Mouse (Mus musculus): ENCODE measurements at regions not wholly inside any gene's neighbourhood (a gene's known extent, or its start where the extent isn't known, plus 50 kb on each side); places are given as distances from the start of the nearest gene placed in this dataset.

DNA sequence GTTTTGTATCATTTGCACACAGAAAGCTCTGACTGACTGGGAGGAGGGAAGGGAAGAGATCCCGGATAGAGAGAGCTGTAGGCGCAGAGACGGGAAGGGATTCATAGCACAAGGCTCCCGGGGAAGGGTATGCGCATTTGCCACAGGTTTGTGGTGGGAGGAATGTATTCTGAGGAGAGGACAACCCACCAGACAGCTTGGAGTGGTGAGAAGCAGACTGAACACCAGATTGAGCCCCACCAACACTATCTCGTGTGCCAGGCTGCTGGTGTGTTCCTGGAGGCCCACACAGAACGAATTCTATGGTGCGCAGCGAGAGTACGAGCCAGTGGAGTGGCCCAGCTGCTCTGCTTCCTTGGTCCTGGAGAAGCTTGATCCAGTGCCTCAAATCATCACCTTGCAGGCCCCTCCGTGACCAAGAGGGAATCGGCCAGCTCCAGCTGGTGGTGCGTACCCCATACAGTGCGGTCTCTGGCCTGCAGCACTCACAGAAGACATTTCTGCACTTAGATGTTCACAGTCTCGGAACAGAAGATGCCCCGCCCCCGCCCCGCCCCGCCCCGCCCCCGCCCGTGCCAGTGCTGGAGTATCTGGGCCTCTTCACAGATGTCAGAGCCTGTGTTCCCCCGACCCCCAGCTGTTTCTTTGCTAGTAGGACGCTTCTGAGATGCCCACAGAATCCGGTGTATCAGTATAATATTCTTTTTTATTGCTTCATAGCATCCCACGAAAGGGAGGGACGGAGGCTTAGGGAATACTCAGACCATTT is 92.8 kb upstream of the Tmem189 start:
- peak; percentile 70 for DNase-seq (ENCODE audit: low spot score)

- no peak for DNase-seq (ENCODE audit: low spot score)
Measured at GRCm38 (mm10) chr2:167781496-167781895, 91.9 kb upstream of the Tmem189 start.

- no peak for DNase-seq (ENCODE audit: low spot score)
Measured at GRCm38 (mm10) chr2:167778691-167779090, 89.1 kb upstream of the Tmem189 start.

GRCm38 (mm10) chr2:167778271-167778670 is 88.6 kb upstream of the Tmem189 start:
- DNase-seq (ENCODE audit: low spot score), result no peak

- no peak for DNase-seq (ENCODE audit: low spot score)
Measured at GRCm38 (mm10) chr2:167777331-167778085, 87.9 kb upstream of the Tmem189 start.

DNA sequence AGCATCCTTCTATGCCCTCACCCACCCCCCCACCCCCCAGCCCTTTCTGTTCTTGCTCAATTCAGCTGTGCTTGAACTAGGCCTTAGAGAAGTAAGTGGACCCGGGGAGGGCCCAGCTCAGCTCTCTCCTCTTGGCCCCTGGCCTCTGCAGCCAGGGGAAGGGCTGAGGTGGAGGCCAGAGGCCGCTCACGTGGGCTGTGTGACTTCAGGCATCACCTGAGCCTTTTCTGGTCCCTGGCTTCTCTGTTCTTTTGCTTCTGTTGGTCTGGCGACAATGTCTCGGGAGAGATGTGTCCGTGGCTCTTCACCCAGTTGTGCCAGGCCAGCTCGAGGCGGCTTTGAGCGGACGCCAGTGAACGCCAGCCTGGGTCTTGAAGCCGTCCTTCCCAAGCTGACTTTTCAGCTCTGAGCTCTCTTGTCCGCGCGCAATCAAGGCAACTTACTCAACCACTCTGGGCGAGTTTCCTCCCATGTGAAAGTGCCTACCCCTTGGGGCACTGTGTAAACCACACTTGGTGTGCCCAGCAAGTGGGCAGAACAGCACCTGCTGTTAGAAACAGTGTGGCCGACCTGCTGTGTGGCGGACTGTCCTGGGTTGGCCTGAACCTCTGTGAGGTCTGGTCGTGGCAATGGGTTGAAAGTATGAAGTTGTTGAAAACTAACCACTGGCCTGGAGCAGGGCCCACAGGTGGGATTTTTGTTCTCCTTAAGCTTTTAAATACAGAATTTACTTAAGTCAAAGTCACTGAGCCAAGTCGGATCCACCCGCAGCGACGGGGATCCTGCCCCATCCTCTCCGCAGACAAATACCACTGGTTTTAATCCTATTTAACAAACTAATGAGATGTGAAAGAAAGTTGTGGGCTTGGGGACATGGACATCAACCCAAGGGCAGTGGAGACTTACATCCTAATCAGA is 86.9 kb upstream of the Tmem189 start:
- DNase-seq (ENCODE audit: low spot score), result no peak

DNA sequence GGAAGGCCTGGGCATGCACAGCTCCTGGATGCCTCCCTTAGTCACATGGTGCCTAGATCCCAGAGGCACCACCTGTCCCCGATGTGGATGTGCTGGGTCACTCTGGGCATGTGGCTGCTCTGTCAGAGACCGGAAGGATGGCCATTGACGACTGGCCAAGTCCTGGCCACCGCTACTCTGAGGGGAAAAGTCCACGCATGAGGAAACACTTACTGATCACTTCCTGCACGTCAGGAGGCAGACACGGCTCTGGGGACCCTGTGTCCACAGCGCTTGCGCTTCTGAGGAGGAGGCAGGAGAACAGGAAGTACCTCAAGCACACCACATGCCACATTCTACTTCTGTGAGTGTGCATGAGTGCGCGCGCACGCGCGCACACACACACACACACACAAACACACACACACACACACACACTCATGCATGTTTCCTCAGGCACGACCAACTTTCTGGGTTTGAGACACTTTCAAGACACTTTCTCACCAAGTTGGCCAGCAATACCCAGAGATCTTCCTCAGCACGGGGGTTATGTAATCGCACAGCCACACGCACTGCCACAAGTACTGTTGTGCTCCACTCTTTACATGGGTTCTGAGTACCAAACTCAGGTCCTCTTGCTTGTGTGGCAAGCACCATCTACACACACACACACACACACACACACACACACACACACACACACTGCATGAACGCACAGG is 85.7 kb upstream of the Tmem189 start:
- no peak for DNase-seq (ENCODE audit: low spot score)

- no peak for DNase-seq (ENCODE audit: low spot score)
Measured at GRCm38 (mm10) chr2:167774806-167775179, 85.2 kb upstream of the Tmem189 start.

DNA sequence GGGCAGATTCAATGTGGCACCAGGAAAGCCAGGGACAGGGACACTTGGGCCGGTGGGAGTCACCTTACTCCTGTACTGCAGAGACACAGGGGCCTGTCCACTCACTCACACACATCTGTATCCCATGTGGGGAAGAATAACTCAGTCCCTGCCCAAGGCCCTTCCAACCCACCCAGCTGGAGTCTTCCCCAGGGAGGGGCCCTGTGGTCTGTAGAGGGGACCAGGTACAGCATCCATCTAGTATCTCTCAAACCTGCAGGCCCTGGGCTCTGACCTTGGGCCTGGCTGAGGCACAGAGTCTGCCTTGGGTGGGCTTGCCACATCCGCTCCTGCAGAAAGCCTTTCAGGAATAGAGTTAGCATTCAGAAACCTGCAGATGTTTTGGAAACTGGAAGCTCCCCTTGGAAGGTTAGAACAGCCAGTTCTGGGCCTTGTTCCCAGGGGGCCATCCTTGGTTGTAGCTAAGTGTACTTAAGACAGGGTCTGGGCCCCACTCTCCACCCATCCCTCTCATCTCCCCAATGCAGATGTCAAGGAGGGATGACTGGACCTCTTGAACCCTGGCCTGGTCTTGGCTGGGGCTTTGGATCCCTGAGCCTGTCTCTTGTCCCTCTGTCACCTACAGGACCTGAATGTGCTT is 84.7 kb upstream of the Tmem189 start:
- DNase-seq (ENCODE audit: low spot score), result no peak

DNA sequence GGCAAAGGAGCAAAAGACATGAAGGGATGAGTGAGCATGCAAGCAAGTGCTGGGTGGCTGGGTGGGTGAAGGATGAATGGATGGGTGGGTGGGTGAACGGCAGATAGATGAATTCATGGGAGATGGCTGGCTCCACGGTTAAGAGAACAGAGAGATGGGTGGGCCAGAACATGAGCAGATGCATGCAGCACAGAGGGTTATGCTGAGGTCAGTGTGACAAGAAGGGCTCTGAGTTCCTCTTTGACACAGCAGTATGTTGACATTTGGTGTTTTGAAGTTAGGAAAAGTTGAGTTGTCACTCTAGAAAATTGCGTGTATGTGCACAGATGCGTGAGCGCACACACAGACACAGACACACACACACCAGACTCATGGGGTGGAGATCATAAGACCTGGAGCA is 83.2 kb upstream of the Tmem189 start:
- no peak for DNase-seq (ENCODE audit: low spot score)

DNA sequence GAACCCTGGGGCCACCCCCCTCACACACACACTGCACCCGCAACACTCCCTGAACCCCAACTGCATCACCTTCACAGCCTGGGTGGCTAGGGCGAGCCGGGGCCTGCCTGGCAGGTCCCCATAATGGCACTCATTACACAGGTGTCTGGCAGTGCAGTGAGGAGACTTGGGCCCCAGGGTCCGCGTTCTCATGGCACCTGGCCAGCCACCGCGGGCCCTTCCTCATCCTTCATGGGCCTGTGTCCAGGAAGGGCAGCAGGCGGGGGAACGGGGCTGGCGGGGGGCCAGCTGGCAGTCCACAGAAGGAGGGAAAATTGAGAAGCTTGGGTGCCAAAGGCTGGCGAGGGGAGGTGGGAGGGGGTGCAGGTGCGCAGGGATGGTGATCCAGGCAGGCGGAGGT is 78.3 kb upstream of the Tmem189 start:
- no peak for DNase-seq (ENCODE audit: low spot score)

GRCm38 (mm10) chr2:167767371-167767770 is 77.7 kb upstream of the Tmem189 start:
- no peak for DNase-seq (ENCODE audit: low spot score)

DNA sequence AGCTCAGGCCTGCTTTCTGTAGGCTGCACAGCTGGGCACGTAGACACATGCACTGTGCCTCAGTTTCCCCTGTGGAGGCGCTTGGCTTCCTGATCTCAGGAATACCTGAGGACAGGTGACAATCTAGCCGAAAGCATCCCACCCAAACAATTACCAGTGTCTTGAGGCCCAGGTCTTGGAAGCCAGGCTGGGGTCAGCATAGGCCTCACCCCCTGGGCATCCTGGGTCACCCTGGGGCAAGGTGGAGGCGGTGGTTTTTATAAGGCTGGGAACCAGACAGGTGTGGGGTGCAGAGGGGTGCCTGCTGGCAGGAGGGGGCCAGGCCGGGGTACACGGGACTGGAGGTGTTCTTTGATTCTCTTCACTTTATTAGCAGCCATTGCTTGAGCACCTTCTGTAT is 76.2 kb upstream of the Tmem189 start:
- DNase-seq (ENCODE audit: low spot score), result no peak

DNA sequence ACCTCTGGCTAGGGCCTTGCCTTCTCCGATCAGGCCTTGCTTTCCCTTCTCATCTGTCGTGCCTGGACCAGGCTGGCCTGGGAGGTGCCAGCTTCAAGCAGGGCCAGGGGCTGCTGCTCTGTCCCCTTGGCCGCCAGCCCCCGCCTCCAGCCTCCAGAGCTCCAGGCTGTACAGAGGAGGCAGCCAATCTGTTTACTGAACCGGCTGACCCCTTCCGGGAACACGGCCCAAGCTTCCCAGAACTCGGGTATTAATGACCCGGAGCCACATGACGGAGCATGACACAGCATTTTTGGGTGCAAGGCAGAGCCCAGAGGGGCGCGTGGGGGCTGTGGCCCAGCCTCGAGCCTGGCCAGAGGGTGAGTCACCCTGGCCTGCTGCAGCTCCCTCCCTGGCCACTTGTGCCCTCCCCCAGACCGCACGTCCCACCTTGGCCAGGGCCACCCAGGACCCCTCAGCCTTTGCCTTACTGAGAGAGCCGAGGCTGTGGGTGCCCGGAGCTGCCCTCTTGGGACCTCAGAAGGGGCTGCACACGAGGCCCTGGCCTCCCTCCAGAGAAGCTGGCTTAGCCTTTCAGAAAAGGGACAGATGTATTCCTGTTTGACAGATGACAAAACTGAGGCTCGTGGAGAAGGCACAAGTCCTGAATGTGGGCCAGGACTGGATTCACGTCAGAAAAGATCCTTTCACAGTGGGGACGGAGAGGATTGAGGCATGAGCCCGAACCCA is 75.6 kb upstream of the Tmem189 start:
- DNase-seq (ENCODE audit: low spot score), result peak; percentile 57

DNA sequence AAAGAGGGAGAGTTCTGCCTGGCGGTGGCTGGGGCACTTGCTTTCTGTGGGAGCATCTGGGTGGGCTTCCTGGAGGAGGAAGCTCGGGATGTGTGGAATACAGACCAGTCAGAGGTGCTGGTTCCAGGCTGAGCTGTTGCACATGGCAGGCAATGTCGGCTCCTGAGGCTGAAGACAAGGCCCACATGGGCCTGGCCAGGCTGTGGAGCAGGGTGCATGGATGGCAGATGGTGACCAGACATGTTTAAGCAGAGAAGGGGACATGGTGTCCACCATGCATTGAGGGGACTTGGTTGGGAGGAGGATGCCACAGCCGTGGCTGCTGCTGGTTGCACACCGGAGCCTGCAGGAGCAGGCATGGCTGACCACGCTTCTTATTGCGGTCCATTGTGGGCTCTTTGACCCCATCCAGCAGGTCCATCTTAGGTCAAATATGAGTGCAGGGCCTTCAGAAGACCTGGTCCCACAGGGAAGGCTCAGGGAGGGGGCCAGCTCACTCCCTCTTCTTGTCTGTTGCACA is 74.3 kb upstream of the Tmem189 start:
- DNase-seq (ENCODE audit: low spot score), result no peak

DNA sequence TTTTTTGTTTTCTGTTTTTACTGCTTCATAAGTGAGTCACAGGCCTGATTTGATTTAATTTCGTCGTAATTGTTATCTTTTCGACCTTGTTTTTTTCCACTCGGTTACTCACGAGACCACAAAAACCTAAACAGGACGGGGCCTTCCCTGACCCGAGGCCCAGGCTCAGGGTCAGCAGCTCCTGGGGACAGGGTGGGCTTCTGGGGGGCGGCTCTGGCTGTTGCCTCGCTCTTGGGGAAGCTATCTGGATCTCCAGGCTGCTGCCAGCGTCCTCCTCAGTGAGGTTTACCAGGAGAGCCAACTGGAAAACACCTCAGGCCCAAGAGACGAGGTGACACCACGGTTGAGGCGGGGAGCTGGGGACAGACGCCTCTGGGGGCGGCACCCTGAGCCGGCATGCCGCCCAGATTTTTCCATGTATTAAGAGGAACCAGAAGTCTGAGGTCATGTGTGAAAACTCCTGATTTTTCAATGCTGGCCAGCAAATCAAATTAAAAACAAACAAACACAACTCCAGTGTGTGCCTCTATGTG is 71.8 kb upstream of the Tmem189 start:
- no peak for DNase-seq (ENCODE audit: low spot score)

- no peak for DNase-seq (ENCODE audit: low spot score)
Measured at GRCm38 (mm10) chr2:167760681-167761403, 71.2 kb upstream of the Tmem189 start.

DNA sequence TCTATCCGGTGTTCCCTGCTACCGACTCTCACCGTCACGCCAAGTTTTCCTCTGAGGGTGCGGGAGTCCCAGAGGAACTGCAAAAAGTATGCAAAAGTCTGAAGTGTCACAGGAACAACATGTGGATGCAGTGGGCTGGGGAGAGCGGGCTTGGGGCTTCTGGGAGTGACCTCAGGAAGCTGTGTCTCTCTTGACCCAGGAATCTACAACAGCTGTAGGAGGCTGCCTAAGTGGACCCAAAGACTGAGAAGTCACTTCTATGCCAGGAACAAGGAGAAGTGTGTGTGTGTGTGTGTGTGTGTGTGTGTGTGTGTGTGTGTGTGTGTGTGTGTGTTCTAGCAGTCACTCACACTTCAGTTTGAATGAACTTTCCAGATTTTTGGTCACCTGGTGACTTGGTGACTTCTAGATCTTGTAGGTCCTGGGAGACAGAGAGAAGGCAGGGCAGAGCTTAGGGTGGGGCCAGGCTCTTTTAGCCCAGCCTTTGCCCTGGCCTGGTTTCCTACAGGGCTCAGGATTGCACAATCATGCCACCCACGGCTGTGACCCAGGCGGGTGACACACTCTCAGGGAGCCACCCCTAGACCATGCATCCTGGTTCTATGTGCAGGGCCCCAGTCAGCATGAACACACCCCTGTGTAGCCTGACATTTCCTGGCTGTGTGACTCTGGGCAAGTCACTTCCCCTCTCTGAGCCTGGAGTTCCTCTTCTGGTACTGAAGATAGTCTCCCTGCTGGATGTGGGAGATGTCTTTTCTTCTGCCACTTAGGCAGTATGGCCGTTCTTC is 70.2 kb upstream of the Tmem189 start:
- DNase-seq (ENCODE audit: low spot score), result no peak

All from left cerebral cortex, adult 11 months (tissue).